Mouse (Mus musculus) thymus, adult 2 months (tissue): ENCODE results near the gene Mavs. TPM values are rescaled to one million over a fixed set of nuclear protein-coding genes. Genes with fewer than 3 reads are reported as not detected.
A peak's percentile ranks its signal among the peaks of the same experiment; 100 is the strongest.

Source experiments
- DNase-seq: peaks from one replicate; pipeline ENCODE4 v3.0.0; 2021
- H3K27ac ChIP-seq: fragments of 200-500 bp; 2 replicates; pipeline ENCODE4 v1.5.1; 2012; ENCODE audit warnings: low read length, control low read depth; ENCODE audit not compliant: control insufficient read depth, insufficient read depth
- H3K27me3 ChIP-seq: fragments of 200-500 bp; 2 replicates; pipeline ENCODE4 v1.6.1; 2012; ENCODE audit warnings: mild to moderate bottlenecking, low read length, moderate library complexity, mixed read lengths; ENCODE audit not compliant: control insufficient read depth, insufficient read depth
- H3K36me3 ChIP-seq: fragments of 200-500 bp; 2 replicates; pipeline ENCODE4 v1.6.1; 2012; ENCODE audit warnings: mild to moderate bottlenecking, low read length, moderate library complexity; ENCODE audit not compliant: control insufficient read depth, insufficient read depth
- H3K4me1 ChIP-seq: fragments of 200-500 bp; replicated peaks from 2 replicates; pipeline ENCODE4 v1.6.1; 2012; ENCODE audit warnings: low read length; ENCODE audit not compliant: control insufficient read depth, insufficient read depth
- H3K4me3 ChIP-seq: fragments of 200-500 bp; 2 replicates; pipeline ENCODE4 v1.5.1; 2012; ENCODE audit warnings: mild to moderate bottlenecking, low read length, control low read depth, moderate library complexity; ENCODE audit not compliant: control insufficient read depth, insufficient read depth
- CTCF ChIP-seq: fragments of 200-500 bp; IDR thresholded peaks from 2 replicates; pipeline ENCODE4 v1.5.1; 2012; ENCODE audit warnings: mild to moderate bottlenecking, control low read depth, low read length, moderate library complexity, borderline replicate concordance; ENCODE audit not compliant: control insufficient read depth, poor library complexity, insufficient read depth; ENCODE audit errors: extremely low read depth
- POLR2A ChIP-seq: fragments of 200-500 bp; IDR thresholded peaks from 2 replicates; pipeline ENCODE4 v1.6.1; 2012; ENCODE audit warnings: mild to moderate bottlenecking, low read length, control low read depth, moderate library complexity; ENCODE audit not compliant: control insufficient read depth, poor library complexity, insufficient read depth; ENCODE audit errors: extremely low read depth
- WGBS: fragments of 180-500 bp; shearing (Covaris S2); methylation state at CpG from one replicate; pipeline ENCODE4 v1.1.7; 2018; 5-methylcytosine and 5-hydroxymethylcytosine counted together
- polyA plus RNA-seq: library from polyadenylated mRNA; depleted of rRNA; stranded (reverse); fragments of >200 nt; gene quantifications from 2 replicates; pipeline ENCODE4 v1.2.3, GENCODE M21; 2012

Mavs gene
- polyA plus RNA-seq, 1 experiment, result 59.8 TPM

DNA sequence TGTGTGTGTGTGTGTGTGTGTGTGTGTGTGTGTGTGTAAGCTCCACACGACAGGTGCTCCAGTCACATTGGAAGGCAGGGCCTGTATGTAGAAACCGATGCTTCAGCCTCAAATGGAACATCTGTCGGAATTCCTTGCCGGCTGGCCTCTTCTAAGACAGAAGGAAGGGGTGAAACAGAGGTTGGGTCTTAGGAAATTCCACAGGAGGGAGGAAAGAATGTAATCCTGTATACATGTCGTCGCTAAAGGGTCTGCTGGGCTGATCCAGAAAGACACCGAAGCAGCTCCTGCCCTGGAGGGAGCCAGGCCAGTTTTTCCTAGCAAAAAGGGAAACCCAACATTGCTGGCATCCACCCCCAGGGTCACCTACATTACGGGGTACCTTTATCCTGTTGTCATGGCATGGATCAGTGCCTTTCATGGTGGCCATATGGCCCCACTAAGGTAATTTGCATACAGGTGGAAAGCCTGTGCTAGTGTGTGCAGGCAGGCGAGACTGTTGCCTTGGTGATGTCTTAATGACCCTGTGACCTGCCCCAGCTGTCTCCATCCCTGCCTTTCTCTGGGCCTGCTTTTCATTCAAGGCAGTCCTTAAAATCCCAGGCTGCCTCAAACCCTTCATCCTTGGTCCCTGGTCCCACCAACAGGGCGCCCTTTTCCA lies 43.4 kb upstream of the Mavs start:
- 83% methylated on average over 10 of the region's 10 CpGs for WGBS
- Histone ChIP-seq H3K27ac (peak overlapping the region; percentile 31), H3K36me3 (peaks cover 25% of the 10 kb centered on the region), H3K4me3 (no peak overlapping the region), H3K4me1 (peaks cover 37% of the 10 kb centered on the region), H3K27me3 (no peaks in the 10 kb centered on the region)
- DNase-seq, result no peak
- TF ChIP-seq POLR2A (no peak), CTCF (no peak)

DNA sequence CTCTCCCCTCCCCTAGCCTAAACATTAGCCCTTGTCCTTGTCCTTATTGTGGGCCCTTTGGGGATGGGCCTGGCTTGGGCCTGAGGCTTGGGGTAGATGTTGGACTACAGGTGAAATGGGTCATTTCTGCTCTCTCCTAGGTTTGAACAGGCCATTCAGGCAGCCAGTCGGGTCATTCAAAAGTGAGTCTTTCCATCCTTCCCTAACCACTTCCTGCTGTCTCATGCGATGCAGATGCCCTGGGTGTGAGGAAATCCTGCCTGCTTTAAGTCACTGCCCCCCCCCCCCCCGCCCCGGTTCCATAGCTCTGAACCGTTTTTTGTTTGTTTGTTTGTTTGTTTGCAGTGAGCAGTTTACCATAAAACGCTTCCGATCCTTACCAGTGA lies 42.9 kb upstream of the Mavs start:
- H3K4me1 ChIP-seq, result peaks cover 34% of the 10 kb centered on the region
- DNase-seq, result peak; percentile 14
- H3K27ac ChIP-seq, result peak overlapping the region; percentile 31; the same call in 1 of the 2 replicates
- H3K27me3 ChIP-seq, result no peaks in the 10 kb centered on the region
- H3K4me3 ChIP-seq, result no peak overlapping the region
- peaks cover 25% of the 10 kb centered on the region for H3K36me3 ChIP-seq
- TF ChIP-seq POLR2A, result no peak
- TF ChIP-seq CTCF, result no peak
- WGBS, result 46% methylated on average over 7 of the region's 7 CpGs

DNA sequence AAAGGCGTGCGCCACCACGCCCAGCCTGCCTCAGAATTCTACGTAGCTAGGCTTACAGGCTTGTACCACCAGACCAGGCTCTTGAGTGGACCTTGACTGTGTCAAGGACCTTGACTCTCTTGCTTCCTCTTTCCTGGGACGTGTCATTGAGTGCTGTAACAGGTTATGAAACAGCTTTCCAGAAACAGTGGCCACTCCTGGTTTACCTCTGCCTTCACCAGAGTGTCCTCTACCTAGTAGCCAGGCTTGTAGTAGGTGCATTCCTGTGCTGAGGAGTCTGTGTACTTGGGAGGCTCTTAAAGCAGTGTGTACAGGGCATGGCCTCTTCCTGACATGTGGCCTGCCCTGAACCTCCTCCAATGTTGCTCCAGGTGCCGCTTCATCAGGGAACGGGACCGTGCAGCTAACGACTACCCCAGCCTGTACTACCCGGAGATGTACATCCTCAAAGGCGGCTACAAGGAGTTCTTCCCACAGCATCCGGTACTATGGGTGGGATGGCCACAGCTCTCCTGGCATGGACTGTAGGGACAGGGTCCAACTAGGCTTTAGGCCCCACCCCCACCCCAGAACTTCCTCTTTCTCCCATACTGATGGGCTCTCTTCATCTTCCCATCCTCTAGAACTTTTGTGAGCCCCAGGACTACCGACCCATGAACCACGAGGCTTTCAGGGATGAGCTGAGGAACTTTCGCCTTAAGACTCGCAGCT lies 37.1 kb upstream of the Mavs start:
- 91% methylated on average over 16 of the region's 16 CpGs for WGBS
- H3K27me3 ChIP-seq, result no peaks in the 10 kb centered on the region
- peaks cover 28% of the 10 kb centered on the region for H3K36me3 ChIP-seq
- H3K27ac ChIP-seq, result no peak overlapping the region
- H3K4me1 ChIP-seq, result no peaks in the 10 kb centered on the region
- no peak for TF ChIP-seq CTCF
- TF ChIP-seq POLR2A, result no peak
- DNase-seq, result no peak
- H3K4me3 ChIP-seq, result no peak overlapping the region

DNA sequence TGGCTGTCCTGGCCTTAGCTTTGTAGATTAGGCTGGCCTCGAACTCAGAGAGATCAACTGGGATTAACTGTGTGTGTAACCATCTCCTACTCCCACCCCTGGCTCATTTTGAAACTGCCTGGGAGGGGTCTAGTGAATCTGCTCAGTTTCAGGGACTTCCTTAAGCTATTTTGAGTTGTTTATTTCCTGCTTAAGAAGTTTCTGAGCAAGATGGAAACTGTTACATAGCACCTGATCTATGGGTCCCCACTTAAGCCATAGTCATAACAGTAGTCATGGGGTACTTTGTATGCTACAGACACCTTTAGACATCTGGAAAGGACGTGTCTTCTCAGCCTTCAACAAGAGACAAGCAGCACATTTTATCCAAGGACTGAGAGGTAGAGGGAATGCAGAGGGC lies 33.2 kb upstream of the Mavs start:
- Histone ChIP-seq H3K4me1 (peaks cover 6% of the 10 kb centered on the region; the same call in 1 of the 2 replicates), H3K27me3 (no peaks in the 10 kb centered on the region), H3K27ac (no peak overlapping the region), H3K36me3 (peaks cover 3% of the 10 kb centered on the region), H3K4me3 (no peak overlapping the region)
- 98% methylated on average over 2 of the region's 2 CpGs for WGBS
- TF ChIP-seq POLR2A, result no peak
- TF ChIP-seq CTCF, result no peak
- DNase-seq, result no peak

DNA sequence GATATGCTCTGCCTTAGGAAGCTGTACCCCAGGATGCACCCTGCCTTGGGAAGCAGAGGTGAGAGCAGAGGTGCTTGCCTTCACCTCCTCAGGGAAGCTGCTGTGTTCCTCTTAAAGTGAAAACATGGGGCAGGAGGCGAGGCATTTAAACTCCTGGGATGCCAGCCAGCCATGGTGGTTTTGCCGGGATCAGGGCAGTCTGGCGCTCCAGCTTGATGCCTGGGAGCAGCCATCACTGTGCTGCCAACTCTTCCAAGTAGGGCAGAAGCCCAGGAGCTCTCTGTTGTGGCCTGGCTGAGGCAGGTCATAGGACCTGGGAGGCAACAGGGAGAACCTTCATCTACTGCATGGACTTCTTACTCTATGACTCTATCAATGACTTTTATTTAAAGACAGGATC lies 32.6 kb upstream of the Mavs start:
- Histone ChIP-seq H3K27me3 (no peaks in the 10 kb centered on the region), H3K36me3 (peaks cover 3% of the 10 kb centered on the region), H3K4me3 (no peak overlapping the region), H3K27ac (no peak overlapping the region), H3K4me1 (peaks cover 6% of the 10 kb centered on the region; the same call in 1 of the 2 replicates)
- 95% methylated on average over 3 of the region's 3 CpGs for WGBS
- no peak for DNase-seq
- TF ChIP-seq CTCF (no peak), POLR2A (no peak)

DNA sequence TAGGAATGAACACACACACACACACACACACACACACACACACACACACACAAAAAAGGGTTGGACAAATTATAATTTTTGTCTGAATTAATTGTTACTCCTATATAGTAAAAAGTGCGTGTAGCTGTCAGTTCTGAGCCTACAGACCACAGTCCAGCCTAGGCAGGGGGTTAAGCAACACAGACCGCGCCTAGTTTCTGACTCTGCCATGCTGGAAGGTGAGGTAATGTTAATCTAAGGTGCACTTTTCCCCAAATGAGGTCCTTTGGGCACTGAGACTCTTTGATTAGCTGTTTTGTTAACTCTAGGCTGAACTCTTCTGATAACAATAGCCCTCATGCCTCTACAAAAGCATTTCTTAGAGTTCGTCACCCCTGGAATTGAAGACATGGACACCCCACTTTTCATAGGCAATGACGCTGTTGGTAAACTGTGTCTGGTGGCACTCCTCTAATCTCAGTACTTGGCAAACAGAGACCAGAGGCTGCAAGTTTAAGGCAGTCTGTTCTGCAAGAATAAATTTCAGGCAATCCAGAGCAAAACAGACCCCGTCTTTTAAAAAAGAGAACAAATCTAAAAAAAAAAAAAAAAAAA lies 29.9 kb upstream of the Mavs start:
- WGBS, result 90% methylated on average over 6 of the region's 6 CpGs
- no peak overlapping the region for H3K27ac ChIP-seq
- no peak for TF ChIP-seq CTCF
- no peak for TF ChIP-seq POLR2A

More for the DNA sequence above, 29.9 kb upstream of the Mavs start:
- H3K4me3 ChIP-seq, result no peak overlapping the region
- H3K27me3 ChIP-seq, result no peaks in the 10 kb centered on the region
- H3K4me1 ChIP-seq, result peaks cover 6% of the 10 kb centered on the region; the same call in 1 of the 2 replicates
- DNase-seq, result no peak
- H3K36me3 ChIP-seq, result no peaks in the 10 kb centered on the region
